Mouse (Mus musculus) olfactory bulb, adult 2 months (tissue): ENCODE measurements around the gene Gtpbp10. TPM values are rescaled to one million over a fixed set of nuclear protein-coding genes. Genes with fewer than 3 reads are reported as not detected.

Source experiments
- H3K27ac ChIP-seq: fragments of 200-500 bp; 2 replicates; pipeline ENCODE4 v1.5.1; 2012; ENCODE audit warnings: low read depth, low read length; ENCODE audit not compliant: insufficient read depth
- H3K4me1 ChIP-seq: fragments of 200-500 bp; 2 replicates; pipeline ENCODE4 v1.6.1; 2012; ENCODE audit warnings: low read length; ENCODE audit not compliant: control insufficient read depth, insufficient read depth
- H3K4me3 ChIP-seq: fragments of 200-500 bp; 2 replicates; pipeline ENCODE4 v1.5.1; 2012; ENCODE audit warnings: mild to moderate bottlenecking, low read depth, low read length, moderate library complexity; ENCODE audit not compliant: insufficient read depth
- CTCF ChIP-seq: fragments of 200-500 bp; IDR thresholded peaks from 2 replicates; pipeline ENCODE4 v1.5.1; 2012; ENCODE audit warnings: low read depth, mild to moderate bottlenecking, low read length, moderate library complexity; ENCODE audit not compliant: insufficient read depth
- POLR2A ChIP-seq: fragments of 200-500 bp; IDR thresholded peaks from 2 replicates; pipeline ENCODE4 v1.6.1; 2012; ENCODE audit warnings: mild to moderate bottlenecking, low read depth, low read length, moderate library complexity; ENCODE audit not compliant: insufficient read depth
- WGBS: fragments of 180-500 bp; shearing (Covaris S2); methylation state at CpG from one replicate; pipeline ENCODE4 v1.1.7; 2018; 5-methylcytosine and 5-hydroxymethylcytosine counted together
- polyA plus RNA-seq: library from polyadenylated mRNA; stranded (reverse); fragments of >200 nt; gene quantifications from 2 replicates; pipeline ENCODE4 v1.2.4, GENCODE M21; 2012; ENCODE audit warnings: low replicate concordance; ENCODE audit not compliant: missing spikeins, insufficient read depth, insufficient read length

The Gtpbp10 gene
- polyA plus RNA-seq = not detected in 2 replicates

- TF ChIP-seq CTCF (no peak), POLR2A (peak; percentile 83)
- H3K4me1 ChIP-seq = no peaks in the 10 kb centered on the region
- WGBS = under 1% methylated on average over 43 of the region's 43 CpGs
- peak within 1 kb of the TSS; percentile 76 for H3K4me3 ChIP-seq
- H3K27ac ChIP-seq = no peak within 1 kb of the TSS
Observed at GRCm38 (mm10) chr5:5559079-5559740, at the start of gene Gtpbp10. Gene Gtpbp10 (minus strand): TSS chr5:5559538.

- Histone ChIP-seq H3K4me1 (no peaks in the 10 kb centered on the region), H3K27ac (no peak overlapping the region), H3K4me3 (no peak overlapping the region)
- 89% methylated on average over 3 of the region's 3 CpGs for WGBS
- TF ChIP-seq CTCF (no peak), POLR2A (no peak)
Observed at GRCm38 (mm10) chr5:5587686-5588085, 28.3 kb upstream of the Gtpbp10 start.

- Histone ChIP-seq H3K4me1 (peaks cover 7% of the 10 kb centered on the region), H3K27ac (no peak within 1 kb of the TSS), H3K4me3 (peak within 1 kb of the TSS; percentile 47)
- TF ChIP-seq POLR2A (no peak), CTCF (no peak)
- 1% methylated on average over 24 of the region's 24 CpGs for WGBS
Observed at GRCm38 (mm10) chr5:5573749-5574317, 14.5 kb upstream of the Gtpbp10 start, which contains the start of gene Gm8773. Gene Gm8773 (plus strand): TSS chr5:5573799.

- TF ChIP-seq CTCF (no peak), POLR2A (no peak)
- Histone ChIP-seq H3K4me1 (no peaks in the 10 kb centered on the region), H3K27ac (no peak overlapping the region), H3K4me3 (no peak overlapping the region)
- 77% methylated on average over 3 of the region's 3 CpGs for WGBS
Observed at GRCm38 (mm10) chr5:5562435-5562834, 3.1 kb upstream of the Gtpbp10 start.

- no peak for TF ChIP-seq CTCF
- no peak for TF ChIP-seq POLR2A
- WGBS = 70% methylated on average over 4 of the region's 4 CpGs
- H3K4me1 ChIP-seq = no peaks in the 10 kb centered on the region
- H3K4me3 ChIP-seq = no peak overlapping the region
- no peak overlapping the region for H3K27ac ChIP-seq
Observed at GRCm38 (mm10) chr5:5561041-5561706, 1.8 kb upstream of the Gtpbp10 start.

- 33% methylated on average over 8 of the region's 8 CpGs for WGBS
- no peak for TF ChIP-seq CTCF
- no peak for TF ChIP-seq POLR2A
- H3K4me1 ChIP-seq = no peaks in the 10 kb centered on the region
- no peak overlapping the region for H3K27ac ChIP-seq
- H3K4me3 ChIP-seq = peak overlapping the region; percentile 76
Observed at GRCm38 (mm10) chr5:5559798-5560197, 460 bp upstream of the Gtpbp10 start.

- WGBS = 88% methylated on average over 1 of the region's 1 CpGs
Observed at GRCm38 (mm10) chr5:5551110-5551509, 8.2 kb downstream of the Gtpbp10 start.

GRCm38 (mm10) chr5:5540385-5540784 is 19.0 kb downstream of the Gtpbp10 start:
- no peak overlapping the region for H3K27ac ChIP-seq
- no peaks in the 10 kb centered on the region for H3K4me1 ChIP-seq
- TF ChIP-seq POLR2A (no peak), CTCF (no peak)
- WGBS = 46% methylated on average over 3 of the region's 3 CpGs
- H3K4me3 ChIP-seq = no peak overlapping the region

More at GRCm38 (mm10) chr5:5551110-5551509, 8.2 kb downstream of the Gtpbp10 start:
- no peak for TF ChIP-seq POLR2A
- TF ChIP-seq CTCF = no peak
- Histone ChIP-seq H3K4me3 (no peak overlapping the region), H3K27ac (no peak overlapping the region), H3K4me1 (no peaks in the 10 kb centered on the region)

GRCm38 (mm10) chr5:5539771-5540170 is 19.6 kb downstream of the Gtpbp10 start:
- Histone ChIP-seq H3K4me3 (no peak overlapping the region), H3K4me1 (no peaks in the 10 kb centered on the region), H3K27ac (no peak overlapping the region)
- TF ChIP-seq CTCF (no peak), POLR2A (no peak)
- 77% methylated on average over 3 of the region's 3 CpGs for WGBS
